Mouse (Mus musculus): ENCODE measurements at regions not wholly inside any gene's neighbourhood (a gene's known extent, or its start where the extent isn't known, plus 50 kb on each side); places are given as distances from the start of the nearest gene placed in this dataset.

DNA sequence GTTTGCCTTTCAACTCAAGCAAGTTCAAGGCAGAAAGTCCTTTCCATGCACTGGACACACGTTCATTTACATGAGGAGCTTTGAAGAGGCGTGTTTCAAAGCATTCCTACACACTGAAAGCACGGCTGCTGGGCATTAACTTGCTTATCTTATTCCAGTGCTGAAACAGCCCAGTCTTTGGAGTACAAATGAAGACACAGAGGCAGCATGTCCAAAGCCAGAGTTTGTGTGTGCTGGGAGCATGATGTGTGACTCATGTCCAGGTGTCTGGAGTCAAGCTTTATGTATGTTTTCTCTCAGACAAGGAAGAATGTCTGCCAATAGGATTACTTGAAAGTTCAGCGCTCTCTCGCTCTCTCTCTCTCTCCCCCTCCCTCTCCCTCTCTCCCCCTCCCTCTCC is 287.2 kb upstream of the Adamts9 start:
- ATAC-seq: no peak
- 70% methylated on average over 5 of the region's 5 CpGs for WGBS
- Histone ChIP-seq H3K36me3 (ENCODE audit: control insufficient read depth, insufficient read depth) (no peaks in the 10 kb centered on the region), H3K4me3 (replicated peaks; ENCODE audit: low read length) (no peak overlapping the region), H3K27me3 (replicated peaks; ENCODE audit: control insufficient read depth, insufficient read depth, low read length) (no peaks in the 10 kb centered on the region), H3K9ac (replicated peaks; ENCODE audit: low read depth, low read length) (no peak overlapping the region), H3K4me2 (ENCODE audit: low read length) (no peak overlapping the region), H3K4me1 (replicated peaks; ENCODE audit: control insufficient read depth, insufficient read depth, low read length) (no peaks in the 10 kb centered on the region), H3K27ac (ENCODE audit: low read length) (no peak overlapping the region), H3K9me3 (ENCODE audit: control insufficient read depth, low read length) (no peaks in the 10 kb centered on the region)

DNA sequence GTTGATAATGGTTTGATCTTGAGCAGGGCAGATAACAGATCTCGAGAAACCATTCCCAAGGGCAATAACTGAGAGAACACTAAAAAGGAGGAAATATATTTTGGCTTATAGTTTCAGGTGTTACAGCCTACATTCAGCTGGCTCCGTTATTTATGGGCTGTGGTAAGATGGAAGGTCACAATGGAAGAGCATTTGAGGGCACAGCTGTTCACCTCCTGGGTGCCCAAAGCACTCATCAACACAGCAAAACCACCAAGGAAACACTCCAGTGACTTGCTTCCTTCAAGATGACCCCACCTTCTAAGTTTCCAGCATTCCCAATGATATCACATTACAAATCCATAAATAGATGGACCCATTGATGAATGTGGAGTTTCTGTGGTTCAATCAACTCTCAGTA is 286.0 kb upstream of the Adamts9 start:
- H3K4me1 ChIP-seq (replicated peaks; ENCODE audit: control insufficient read depth, insufficient read depth, low read length): peaks cover 2% of the 10 kb centered on the region
- no peak for ATAC-seq
- no peak overlapping the region for H3K27ac ChIP-seq (ENCODE audit: low read length)
- 85% methylated on average over 2 of the region's 2 CpGs for WGBS
- H3K9ac ChIP-seq (replicated peaks; ENCODE audit: low read depth, low read length): no peak overlapping the region
- H3K9me3 ChIP-seq (ENCODE audit: control insufficient read depth, low read length): no peaks in the 10 kb centered on the region
- no peaks in the 10 kb centered on the region for H3K36me3 ChIP-seq (ENCODE audit: control insufficient read depth, insufficient read depth)
- no peak overlapping the region for H3K4me3 ChIP-seq (replicated peaks; ENCODE audit: low read length)
- no peaks in the 10 kb centered on the region for H3K27me3 ChIP-seq (replicated peaks; ENCODE audit: control insufficient read depth, insufficient read depth, low read length)
- H3K4me2 ChIP-seq (ENCODE audit: low read length): no peak overlapping the region

DNA sequence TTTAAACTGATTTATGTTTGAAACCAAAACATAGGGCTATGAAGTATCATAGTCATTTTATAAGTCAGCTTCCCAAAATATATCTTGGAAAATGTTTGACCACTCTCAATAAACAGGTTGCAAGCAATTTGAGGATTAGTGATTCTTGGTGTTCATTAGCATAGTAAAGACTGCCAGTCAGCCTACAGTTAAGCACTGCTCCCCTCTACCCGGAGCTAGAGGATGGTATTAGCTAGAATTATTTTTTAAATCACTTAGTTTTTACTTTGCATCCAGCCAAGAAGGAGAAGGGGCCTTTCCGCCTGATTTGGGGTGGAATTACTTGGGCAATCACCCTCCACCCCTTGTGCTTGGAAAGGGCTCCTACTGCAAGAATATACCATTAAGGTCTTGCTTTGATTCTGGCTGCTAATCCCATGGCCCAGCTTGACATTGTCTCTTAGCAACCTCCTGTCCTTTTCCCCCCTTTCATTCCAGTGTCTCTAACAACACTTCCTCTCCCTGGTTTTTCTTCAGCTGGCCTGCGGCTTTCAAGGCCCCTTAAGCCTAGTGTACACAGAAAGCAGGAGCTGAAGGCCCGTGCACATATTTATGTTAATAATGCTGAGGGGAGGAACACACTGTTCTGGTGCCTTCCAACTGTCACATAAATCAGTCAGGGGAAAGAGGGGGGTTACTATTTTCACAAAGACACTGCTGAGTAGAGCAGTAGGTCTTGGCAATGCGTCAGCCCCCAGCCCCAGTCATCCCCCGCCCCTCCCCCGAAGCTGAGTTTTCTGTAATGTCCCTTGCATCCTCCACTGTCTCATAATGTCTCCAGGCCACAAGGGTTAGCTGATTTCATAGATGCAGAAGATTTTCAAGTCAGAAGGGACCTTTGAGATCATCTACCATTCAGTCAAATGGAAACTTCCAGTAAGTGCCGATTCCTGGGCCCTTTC is 280.6 kb upstream of the Adamts9 start:
- no peak overlapping the region; the same call in 1 of the 2 replicates for H3K27ac ChIP-seq (ENCODE audit: low read length)
- H3K9me3 ChIP-seq (ENCODE audit: control insufficient read depth, low read length): no peaks in the 10 kb centered on the region
- ATAC-seq: peak; percentile 84
- 12% methylated on average over 8 of the region's 8 CpGs for WGBS
- H3K4me2 ChIP-seq (ENCODE audit: low read length): no peak overlapping the region
- peaks cover 9% of the 10 kb centered on the region for H3K4me1 ChIP-seq (replicated peaks; ENCODE audit: control insufficient read depth, insufficient read depth, low read length)
- H3K4me3 ChIP-seq (replicated peaks; ENCODE audit: low read length): no peak overlapping the region
- no peaks in the 10 kb centered on the region for H3K27me3 ChIP-seq (replicated peaks; ENCODE audit: control insufficient read depth, insufficient read depth, low read length)
- H3K9ac ChIP-seq (replicated peaks; ENCODE audit: low read depth, low read length): no peak overlapping the region
- no peaks in the 10 kb centered on the region for H3K36me3 ChIP-seq (ENCODE audit: control insufficient read depth, insufficient read depth)

DNA sequence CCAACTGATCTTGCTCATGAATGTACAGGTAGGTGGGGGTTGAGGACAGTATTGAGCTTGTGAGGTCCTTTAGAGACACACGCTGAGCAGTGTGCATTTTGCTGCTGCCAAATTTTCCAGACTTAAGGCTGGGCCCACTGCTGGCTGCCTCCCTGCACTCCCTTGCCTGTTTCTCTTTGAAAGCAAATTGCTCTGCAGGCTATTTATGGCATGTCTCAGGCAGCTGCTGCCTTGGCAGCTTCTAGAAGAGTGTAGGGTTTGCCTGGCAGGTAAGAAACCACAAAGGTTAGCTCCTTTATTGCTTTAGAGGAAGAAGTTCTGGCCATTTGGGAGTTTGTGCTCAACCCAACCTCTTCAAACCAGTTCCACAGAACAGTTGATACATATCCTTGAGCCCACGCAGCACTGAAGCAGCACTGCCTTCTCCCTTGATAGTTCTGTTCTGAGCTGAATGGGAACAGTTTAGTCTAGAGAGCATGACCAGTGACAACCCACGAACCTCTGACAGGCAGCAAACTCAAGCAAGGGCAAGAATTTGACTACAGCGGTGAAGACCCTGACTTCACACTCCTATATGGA is 274.8 kb upstream of the Adamts9 start:
- Histone ChIP-seq H3K27ac (ENCODE audit: low read length) (no peak overlapping the region), H3K4me2 (ENCODE audit: low read length) (no peak overlapping the region), H3K9ac (replicated peaks; ENCODE audit: low read depth, low read length) (no peak overlapping the region), H3K4me1 (replicated peaks; ENCODE audit: control insufficient read depth, insufficient read depth, low read length) (peaks cover 5% of the 10 kb centered on the region; the same call in 1 of the 2 replicates), H3K9me3 (ENCODE audit: control insufficient read depth, low read length) (no peaks in the 10 kb centered on the region), H3K27me3 (replicated peaks; ENCODE audit: control insufficient read depth, insufficient read depth, low read length) (no peaks in the 10 kb centered on the region), H3K36me3 (ENCODE audit: control insufficient read depth, insufficient read depth) (no peaks in the 10 kb centered on the region), H3K4me3 (replicated peaks; ENCODE audit: low read length) (no peak overlapping the region)
- 65% methylated on average over 4 of the region's 4 CpGs for WGBS
- no peak for ATAC-seq

DNA sequence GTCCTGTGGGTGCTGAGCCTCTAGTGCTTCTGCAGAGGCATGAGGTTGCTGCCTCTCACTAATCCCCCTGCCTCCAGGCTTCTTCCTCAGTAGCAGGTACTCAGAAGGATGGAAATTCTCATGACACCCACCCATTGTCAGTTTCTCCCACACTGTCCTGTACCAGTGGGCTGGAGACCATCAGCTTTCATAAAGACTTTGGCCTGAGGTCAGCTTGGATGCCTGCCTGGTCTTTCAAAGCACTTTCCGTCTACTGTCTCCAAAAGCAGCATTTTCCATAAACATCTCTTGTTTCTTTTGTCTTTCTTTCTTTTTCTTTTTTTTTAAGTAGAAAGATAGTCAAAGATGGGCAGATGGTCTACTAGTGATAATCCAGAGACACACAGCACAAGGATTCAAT is 257.6 kb upstream of the Adamts9 start:
- 67% methylated on average over 1 of the region's 1 CpGs for WGBS
- no peaks in the 10 kb centered on the region for H3K36me3 ChIP-seq (ENCODE audit: control insufficient read depth, insufficient read depth)
- H3K27ac ChIP-seq (ENCODE audit: low read length): no peak overlapping the region
- no peak overlapping the region for H3K4me3 ChIP-seq (replicated peaks; ENCODE audit: low read length)
- H3K4me2 ChIP-seq (ENCODE audit: low read length): no peak overlapping the region
- H3K4me1 ChIP-seq (replicated peaks; ENCODE audit: control insufficient read depth, insufficient read depth, low read length): no peaks in the 10 kb centered on the region
- H3K9me3 ChIP-seq (ENCODE audit: control insufficient read depth, low read length): no peaks in the 10 kb centered on the region
- no peak for ATAC-seq
- H3K9ac ChIP-seq (replicated peaks; ENCODE audit: low read depth, low read length): no peak overlapping the region
- H3K27me3 ChIP-seq (replicated peaks; ENCODE audit: control insufficient read depth, insufficient read depth, low read length): no peaks in the 10 kb centered on the region

DNA sequence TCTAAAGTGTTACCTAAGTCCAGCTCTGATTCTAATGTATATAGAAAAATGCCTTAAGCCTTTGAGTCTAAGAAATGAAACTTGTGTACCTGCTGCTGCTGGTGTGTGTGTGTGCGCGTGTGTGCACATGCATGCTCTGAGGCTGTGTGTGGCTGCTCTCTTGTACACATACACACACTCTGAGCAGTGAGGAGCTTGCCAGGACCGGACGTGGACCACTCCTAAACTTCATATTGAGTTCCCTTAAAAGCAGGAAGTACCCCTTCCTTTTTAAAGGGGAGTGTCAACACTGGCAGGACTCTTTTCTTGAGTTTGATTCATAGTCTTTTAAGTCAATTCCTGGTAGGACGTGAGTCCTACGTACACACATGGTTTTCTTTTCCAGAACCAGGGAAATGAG is 251.4 kb upstream of the Adamts9 start:
- Histone ChIP-seq H3K4me2 (ENCODE audit: low read length) (no peak overlapping the region), H3K4me1 (replicated peaks; ENCODE audit: control insufficient read depth, insufficient read depth, low read length) (no peaks in the 10 kb centered on the region), H3K36me3 (ENCODE audit: control insufficient read depth, insufficient read depth) (no peaks in the 10 kb centered on the region), H3K4me3 (replicated peaks; ENCODE audit: low read length) (no peak overlapping the region), H3K27ac (ENCODE audit: low read length) (no peak overlapping the region), H3K9ac (replicated peaks; ENCODE audit: low read depth, low read length) (no peak overlapping the region), H3K27me3 (replicated peaks; ENCODE audit: control insufficient read depth, insufficient read depth, low read length) (no peaks in the 10 kb centered on the region), H3K9me3 (ENCODE audit: control insufficient read depth, low read length) (no peaks in the 10 kb centered on the region)
- no peak for ATAC-seq
- 93% methylated on average over 6 of the region's 6 CpGs for WGBS

DNA sequence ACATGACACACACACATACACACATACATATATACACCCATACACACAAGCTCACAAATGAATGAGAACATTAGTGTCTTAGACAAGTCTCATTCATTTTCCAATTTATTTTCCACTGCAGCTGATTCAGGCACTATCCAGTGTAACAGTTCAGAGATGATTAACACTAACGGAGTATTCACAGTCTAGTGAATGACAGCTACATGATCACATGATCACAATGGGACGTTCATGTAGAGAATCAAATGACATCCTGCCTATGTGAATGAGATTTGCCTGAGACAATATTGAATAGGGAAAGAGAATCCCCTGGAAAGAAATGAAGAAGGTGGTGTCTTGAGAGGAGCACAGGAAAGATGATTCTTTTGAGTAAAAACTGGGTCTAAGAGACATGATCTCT is 249.7 kb upstream of the Adamts9 start:
- Histone ChIP-seq H3K9ac (replicated peaks; ENCODE audit: low read depth, low read length) (no peak overlapping the region), H3K4me3 (replicated peaks; ENCODE audit: low read length) (no peak overlapping the region), H3K4me2 (ENCODE audit: low read length) (no peak overlapping the region), H3K27ac (ENCODE audit: low read length) (no peak overlapping the region), H3K9me3 (ENCODE audit: control insufficient read depth, low read length) (no peaks in the 10 kb centered on the region), H3K36me3 (ENCODE audit: control insufficient read depth, insufficient read depth) (no peaks in the 10 kb centered on the region), H3K4me1 (replicated peaks; ENCODE audit: control insufficient read depth, insufficient read depth, low read length) (no peaks in the 10 kb centered on the region), H3K27me3 (replicated peaks; ENCODE audit: control insufficient read depth, insufficient read depth, low read length) (no peaks in the 10 kb centered on the region)
- WGBS: 33% methylated on average over 2 of the region's 2 CpGs
- ATAC-seq: peak; percentile 67

DNA sequence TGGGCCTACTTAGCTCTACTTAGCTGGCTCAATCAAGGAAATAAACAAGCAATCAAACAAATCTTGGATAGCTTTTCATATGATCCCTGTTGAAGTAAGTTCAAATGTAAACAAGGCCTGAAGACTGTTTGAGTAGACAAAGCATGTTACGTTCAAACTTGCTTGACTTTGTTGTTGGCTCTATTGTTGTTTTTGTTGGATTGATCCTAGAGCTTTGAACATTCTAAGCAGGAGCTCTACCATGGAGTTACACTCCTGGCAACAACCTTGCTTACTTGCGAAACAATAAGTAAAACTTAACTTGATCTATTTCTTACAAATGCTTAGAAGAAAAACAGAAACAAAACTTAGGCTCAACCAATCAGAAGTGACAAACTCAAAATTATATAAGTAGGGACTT is 247.7 kb upstream of the Adamts9 start:
- no peak for ATAC-seq
- no peaks in the 10 kb centered on the region for H3K9me3 ChIP-seq (ENCODE audit: control insufficient read depth, low read length)
- H3K9ac ChIP-seq (replicated peaks; ENCODE audit: low read depth, low read length): no peak overlapping the region
- H3K4me3 ChIP-seq (replicated peaks; ENCODE audit: low read length): no peak overlapping the region
- no peaks in the 10 kb centered on the region for H3K4me1 ChIP-seq (replicated peaks; ENCODE audit: control insufficient read depth, insufficient read depth, low read length)
- 87% methylated on average over 2 of the region's 2 CpGs for WGBS
- H3K36me3 ChIP-seq (ENCODE audit: control insufficient read depth, insufficient read depth): no peaks in the 10 kb centered on the region
- H3K27me3 ChIP-seq (replicated peaks; ENCODE audit: control insufficient read depth, insufficient read depth, low read length): no peaks in the 10 kb centered on the region
- no peak overlapping the region for H3K4me2 ChIP-seq (ENCODE audit: low read length)
- H3K27ac ChIP-seq (ENCODE audit: low read length): no peak overlapping the region

DNA sequence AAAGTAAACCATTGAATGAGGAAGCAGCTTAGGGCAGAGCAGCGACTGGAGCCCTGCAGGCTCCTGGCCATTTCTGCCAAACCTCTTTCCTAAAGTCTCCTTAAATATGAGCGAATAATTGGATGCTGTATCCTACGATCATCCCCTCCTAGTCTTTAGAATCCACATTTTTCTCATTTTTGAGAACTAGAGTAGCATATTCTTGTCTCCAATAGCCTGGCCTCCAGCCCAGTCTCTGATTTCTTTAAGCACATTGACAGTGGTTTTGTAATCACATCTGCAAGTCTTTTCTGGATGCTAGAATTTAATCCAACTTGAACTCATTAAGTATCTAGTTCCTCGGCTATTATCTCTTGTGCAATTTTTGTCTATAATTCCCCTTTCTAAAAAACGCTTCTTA is 225.2 kb upstream of the Adamts9 start:
- WGBS: 43% methylated on average over 5 of the region's 5 CpGs
- H3K36me3 ChIP-seq (ENCODE audit: control insufficient read depth, insufficient read depth): no peaks in the 10 kb centered on the region
- H3K27me3 ChIP-seq (replicated peaks; ENCODE audit: control insufficient read depth, insufficient read depth, low read length): no peaks in the 10 kb centered on the region
- no peak overlapping the region for H3K27ac ChIP-seq (ENCODE audit: low read length)
- no peaks in the 10 kb centered on the region for H3K4me1 ChIP-seq (replicated peaks; ENCODE audit: control insufficient read depth, insufficient read depth, low read length)
- H3K4me3 ChIP-seq (replicated peaks; ENCODE audit: low read length): no peak overlapping the region
- no peak overlapping the region for H3K4me2 ChIP-seq (ENCODE audit: low read length)
- no peak overlapping the region for H3K9ac ChIP-seq (replicated peaks; ENCODE audit: low read depth, low read length)
- H3K9me3 ChIP-seq (ENCODE audit: control insufficient read depth, low read length): no peaks in the 10 kb centered on the region
- ATAC-seq: no peak
